Mouse (Mus musculus) hindbrain, embryonic 16.5 days (tissue): ENCODE measurements around the gene Exosc2. TPM values are rescaled to one million over a fixed set of nuclear protein-coding genes. Genes with fewer than 3 reads are reported as not detected.

Experiments used
- ATAC-seq: fragments of 200-750 bp; cut with Nextera tagmentation; 2 replicates; pipeline ENCODE4 v1.8.0; 2017; ENCODE audit warnings: moderate TSS enrichment, moderate library complexity
- H3K27ac ChIP-seq: fragments of 300-500 bp; sonication (generic); 2 replicates; pipeline ENCODE4 v1.5.1; 2014; ENCODE audit warnings: low read depth, mild to moderate bottlenecking, control low read depth, low read length, moderate library complexity
- H3K27me3 ChIP-seq: fragments of 300-500 bp; sonication (generic); replicated peaks from 2 replicates; pipeline ENCODE4 v1.6.1; 2014; ENCODE audit warnings: low read length; ENCODE audit not compliant: control insufficient read depth, insufficient read depth
- H3K36me3 ChIP-seq: fragments of 300-500 bp; sonication (generic); 2 replicates; pipeline ENCODE4 v1.6.1; 2014; ENCODE audit warnings: mild to moderate bottlenecking, low read length, moderate library complexity, mixed read lengths; ENCODE audit not compliant: control insufficient read depth, insufficient read depth
- H3K4me1 ChIP-seq: fragments of 300-500 bp; sonication (generic); 2 replicates; pipeline ENCODE4 v1.6.1; 2014; ENCODE audit warnings: low read depth, low read length; ENCODE audit not compliant: control insufficient read depth, insufficient read depth
- H3K4me2 ChIP-seq: fragments of 300-500 bp; sonication (generic); 2 replicates; pipeline ENCODE4 v1.6.1; 2014; ENCODE audit warnings: mild to moderate bottlenecking, low read length, control low read depth, moderate library complexity
- H3K4me3 ChIP-seq: fragments of 300-500 bp; sonication (generic); 2 replicates; pipeline ENCODE4 v1.5.1; 2014; ENCODE audit warnings: mild to moderate bottlenecking, low read length, control low read depth, moderate library complexity
- H3K9ac ChIP-seq: fragments of 300-500 bp; sonication (generic); 2 replicates; pipeline ENCODE4 v1.6.1; 2014; ENCODE audit warnings: low read depth, mild to moderate bottlenecking, control low read depth, low read length, moderate library complexity
- H3K9me3 ChIP-seq: fragments of 300-500 bp; sonication (generic); 2 replicates; pipeline ENCODE4 v1.6.1; 2014; ENCODE audit warnings: mild to moderate bottlenecking, low read length, moderate library complexity; ENCODE audit not compliant: control insufficient read depth
- WGBS: fragments of 180-500 bp; shearing (Covaris S2); extraction: QIAGEN DNeasy Blood & Tissue Kit; methylation state at CpG from one replicate; pipeline ENCODE4 v1.1.7; 2014; 5-methylcytosine and 5-hydroxymethylcytosine counted together
- polyA plus RNA-seq: library from polyadenylated mRNA; unstranded; fragments of >200 nt; fragmentation: Nextera tagmentation; extraction: Ambion mirVana; gene quantifications from 2 replicates; pipeline ENCODE4 v1.2.1, GENCODE M21; 2015

The Exosc2 gene
- polyA plus RNA-seq, 1 experiment from 2014 or later, result 38.9 TPM

- H3K9me3 ChIP-seq, result no peaks in the 10 kb centered on the region
- no peak for ATAC-seq
These were observed 44.3 kb downstream of the Exosc2 start for GRCm38 (mm10) chr2:31714780-31715179.

GRCm38 (mm10) chr2:31715985-31716384 lies 45.5 kb downstream of the Exosc2 start:
- Histone ChIP-seq H3K27ac (no peak overlapping the region), H3K27me3 (no peaks in the 10 kb centered on the region), H3K9me3 (no peaks in the 10 kb centered on the region), H3K4me1 (no peaks in the 10 kb centered on the region), H3K4me2 (no peak overlapping the region), H3K9ac (no peak overlapping the region), H3K4me3 (no peak overlapping the region), H3K36me3 (no peaks in the 10 kb centered on the region)
- no peak for ATAC-seq
- WGBS, result 86% methylated on average over 7 of the region's 7 CpGs

More at GRCm38 (mm10) chr2:31714780-31715179, 44.3 kb downstream of the Exosc2 start:
- no peak overlapping the region for H3K4me2 ChIP-seq
- H3K9ac ChIP-seq, result no peak overlapping the region
- H3K27me3 ChIP-seq, result no peaks in the 10 kb centered on the region
- H3K36me3 ChIP-seq, result no peaks in the 10 kb centered on the region
- no peaks in the 10 kb centered on the region for H3K4me1 ChIP-seq
- no peak overlapping the region for H3K27ac ChIP-seq
- WGBS, result 98% methylated on average over 4 of the region's 4 CpGs
- H3K4me3 ChIP-seq, result no peak overlapping the region

- Histone ChIP-seq H3K27ac (no peak overlapping the region), H3K4me2 (no peak overlapping the region), H3K27me3 (no peaks in the 10 kb centered on the region), H3K4me3 (no peak overlapping the region), H3K4me1 (no peaks in the 10 kb centered on the region), H3K9me3 (no peaks in the 10 kb centered on the region), H3K9ac (no peak overlapping the region), H3K36me3 (no peaks in the 10 kb centered on the region)
- no peak for ATAC-seq
- 87% methylated on average over 6 of the region's 6 CpGs for WGBS
These were observed 48.8 kb downstream of the Exosc2 start for GRCm38 (mm10) chr2:31719202-31719880.

GRCm38 (mm10) chr2:31719944-31720343 lies 49.4 kb downstream of the Exosc2 start:
- no peaks in the 10 kb centered on the region for H3K27me3 ChIP-seq
- no peak for ATAC-seq
- H3K4me3 ChIP-seq, result no peak overlapping the region
- no peaks in the 10 kb centered on the region for H3K36me3 ChIP-seq
- WGBS, result 93% methylated on average over 2 of the region's 2 CpGs
- no peaks in the 10 kb centered on the region for H3K9me3 ChIP-seq
- no peaks in the 10 kb centered on the region for H3K4me1 ChIP-seq
- H3K9ac ChIP-seq, result no peak overlapping the region
- no peak overlapping the region for H3K27ac ChIP-seq
- H3K4me2 ChIP-seq, result no peak overlapping the region

GRCm38 (mm10) chr2:31720783-31721182 lies 50.3 kb downstream of the Exosc2 start:
- H3K9ac ChIP-seq, result no peak overlapping the region
- H3K9me3 ChIP-seq, result no peaks in the 10 kb centered on the region
- WGBS, result 68% methylated on average over 4 of the region's 4 CpGs
- no peak overlapping the region for H3K4me2 ChIP-seq
- no peak overlapping the region for H3K4me3 ChIP-seq
- no peak for ATAC-seq
- H3K27ac ChIP-seq, result no peak overlapping the region
- no peaks in the 10 kb centered on the region for H3K4me1 ChIP-seq
- H3K27me3 ChIP-seq, result no peaks in the 10 kb centered on the region
- no peaks in the 10 kb centered on the region for H3K36me3 ChIP-seq

GRCm38 (mm10) chr2:31724730-31725490 lies 54.4 kb downstream of the Exosc2 start:
- H3K4me1 ChIP-seq, result peaks cover 3% of the 10 kb centered on the region; the same call in 1 of the 2 replicates
- ATAC-seq, result no peak
- H3K36me3 ChIP-seq, result no peaks in the 10 kb centered on the region
- no peak overlapping the region for H3K9ac ChIP-seq
- H3K9me3 ChIP-seq, result no peaks in the 10 kb centered on the region
- H3K27me3 ChIP-seq, result no peaks in the 10 kb centered on the region
- WGBS, result 98% methylated on average over 7 of the region's 7 CpGs
- no peak overlapping the region for H3K4me2 ChIP-seq
- H3K27ac ChIP-seq, result no peak overlapping the region
- H3K4me3 ChIP-seq, result no peak overlapping the region

- no peak for ATAC-seq
- H3K27me3 ChIP-seq, result no peaks in the 10 kb centered on the region
- H3K4me1 ChIP-seq, result peaks cover 3% of the 10 kb centered on the region; the same call in 1 of the 2 replicates
- H3K36me3 ChIP-seq, result no peaks in the 10 kb centered on the region
- no peak overlapping the region for H3K9ac ChIP-seq
- H3K4me3 ChIP-seq, result no peak overlapping the region
- H3K4me2 ChIP-seq, result no peak overlapping the region
- H3K9me3 ChIP-seq, result no peaks in the 10 kb centered on the region
- H3K27ac ChIP-seq, result no peak overlapping the region
- 82% methylated on average over 9 of the region's 9 CpGs for WGBS
These were observed 57.2 kb downstream of the Exosc2 start for GRCm38 (mm10) chr2:31727576-31728277.

- 85% methylated on average over 5 of the region's 5 CpGs for WGBS
- peaks cover 3% of the 10 kb centered on the region; the same call in 1 of the 2 replicates for H3K4me1 ChIP-seq
- no peaks in the 10 kb centered on the region for H3K36me3 ChIP-seq
These were observed 60.1 kb downstream of the Exosc2 start for GRCm38 (mm10) chr2:31730640-31731039.

More at GRCm38 (mm10) chr2:31730640-31731039, 60.1 kb downstream of the Exosc2 start:
- no peak for ATAC-seq
- Histone ChIP-seq H3K4me2 (no peak overlapping the region), H3K9me3 (no peaks in the 10 kb centered on the region), H3K9ac (no peak overlapping the region), H3K27ac (no peak overlapping the region), H3K4me3 (no peak overlapping the region), H3K27me3 (no peaks in the 10 kb centered on the region)
